Mouse (Mus musculus) liver, adult 2 months (tissue): ENCODE data around the gene Trappc10. TPM values are rescaled to one million over a fixed set of nuclear protein-coding genes. Genes with fewer than 3 reads are reported as not detected.

Experiments
- DNase-seq: peaks from one replicate; pipeline ENCODE4 v3.0.0-alpha.2; 2011; ENCODE audit warnings: low read depth, low spot score; ENCODE audit errors: extremely low read depth
- H3K27ac ChIP-seq: fragments of 200-500 bp; replicated peaks from 2 replicates; pipeline ENCODE4 v1.5.1; 2012; ENCODE audit warnings: low read depth, mild to moderate bottlenecking, control low read depth, inconsistent platforms, low read length; ENCODE audit not compliant: insufficient read depth
- H3K27me3 ChIP-seq: fragments of 200-500 bp; 2 replicates; pipeline ENCODE4 v1.6.1; 2012; ENCODE audit warnings: mild to moderate bottlenecking, moderate library complexity, low read length, inconsistent platforms; ENCODE audit not compliant: control insufficient read depth, insufficient read depth
- H3K36me3 ChIP-seq: fragments of 200-500 bp; 2 replicates; pipeline ENCODE4 v1.6.1; 2012; ENCODE audit warnings: low read length, inconsistent platforms; ENCODE audit not compliant: control insufficient read depth, insufficient read depth
- H3K4me1 ChIP-seq: fragments of 200-500 bp; 2 replicates; pipeline ENCODE4 v1.6.1; 2011; ENCODE audit warnings: low read length; ENCODE audit not compliant: control insufficient read depth, insufficient read depth
- H3K4me3 ChIP-seq: fragments of 200-500 bp; 2 replicates; pipeline ENCODE4 v1.5.1; 2011; ENCODE audit warnings: low read depth, mild to moderate bottlenecking, control low read depth, low read length, moderate library complexity; ENCODE audit not compliant: insufficient read depth
- H3K79me2 ChIP-seq: fragments of 200-500 bp; 2 replicates; pipeline ENCODE4 v1.6.1; 2012; ENCODE audit warnings: inconsistent platforms, mild to moderate bottlenecking, low read length, moderate library complexity; ENCODE audit not compliant: control insufficient read depth, insufficient read depth
- H3K9ac ChIP-seq: fragments of 200-500 bp; 2 replicates; pipeline ENCODE4 v1.6.1; 2012; ENCODE audit warnings: low read depth, mild to moderate bottlenecking, control low read depth, inconsistent platforms, low read length
- CTCF ChIP-seq: fragments of 200-500 bp; IDR thresholded peaks from 2 replicates; pipeline ENCODE4 v1.5.1; 2011; ENCODE audit warnings: low read depth, low read length, control low read depth
- POLR2A ChIP-seq: fragments of 200-500 bp; IDR thresholded peaks from 2 replicates; pipeline ENCODE4 v1.6.1; 2011; ENCODE audit warnings: low read length, control low read depth; ENCODE audit not compliant: insufficient read depth; ENCODE audit errors: extremely low read depth
- WGBS: fragments of 180-500 bp; shearing (Covaris S2); methylation state at CpG from one replicate; pipeline ENCODE4 v1.1.7; 2018; 5-methylcytosine and 5-hydroxymethylcytosine counted together
- polyA plus RNA-seq: library from polyadenylated mRNA; depleted of rRNA; stranded (reverse); fragments of >200 nt; gene quantifications from 2 replicates; pipeline ENCODE4 v1.2.3, GENCODE M21; 2012
- total RNA-seq: library from RNA; depleted of rRNA; stranded (reverse); fragments of >200 nt; gene quantifications from 2 replicates; pipeline ENCODE4 v1.2.3, GENCODE M21; 2014

Gene Trappc10
- total and polyA plus RNA-seq, 2 experiments: 10.3 to 19.8 TPM

DNA sequence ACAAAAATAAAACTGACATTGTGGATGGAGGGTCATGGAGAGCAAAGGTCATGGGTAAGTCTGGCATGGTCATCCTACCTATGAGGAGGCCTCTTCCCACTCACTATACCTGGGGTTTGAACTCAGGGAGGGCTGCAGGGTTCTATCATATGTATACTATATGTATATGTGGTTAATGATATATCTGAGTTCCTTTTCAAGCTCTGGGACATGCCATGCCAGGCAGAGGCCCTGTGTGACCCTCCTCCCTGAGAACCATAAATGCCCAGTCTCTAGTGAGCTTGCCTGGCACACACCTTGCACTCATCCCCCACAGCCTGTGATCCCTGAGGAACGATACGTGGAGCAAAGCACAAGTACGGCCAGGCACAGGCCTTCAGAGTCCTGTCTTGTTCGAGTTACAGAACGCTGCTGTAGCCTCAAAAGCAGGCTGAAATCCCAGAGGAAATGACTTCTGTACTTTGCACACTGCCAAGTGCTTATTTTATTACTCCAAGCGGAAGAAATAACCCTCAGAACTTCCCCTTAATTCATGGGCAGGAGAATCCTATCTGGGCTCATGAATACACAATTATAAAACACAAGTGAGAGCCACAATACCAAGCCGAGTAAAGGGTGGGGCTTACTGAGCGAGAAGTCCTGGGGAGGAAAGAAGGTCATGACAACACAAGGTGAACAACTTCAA is 16.4 kb downstream of the Trappc10 start:
- TF ChIP-seq CTCF (no peak), POLR2A (no peak)

DNA sequence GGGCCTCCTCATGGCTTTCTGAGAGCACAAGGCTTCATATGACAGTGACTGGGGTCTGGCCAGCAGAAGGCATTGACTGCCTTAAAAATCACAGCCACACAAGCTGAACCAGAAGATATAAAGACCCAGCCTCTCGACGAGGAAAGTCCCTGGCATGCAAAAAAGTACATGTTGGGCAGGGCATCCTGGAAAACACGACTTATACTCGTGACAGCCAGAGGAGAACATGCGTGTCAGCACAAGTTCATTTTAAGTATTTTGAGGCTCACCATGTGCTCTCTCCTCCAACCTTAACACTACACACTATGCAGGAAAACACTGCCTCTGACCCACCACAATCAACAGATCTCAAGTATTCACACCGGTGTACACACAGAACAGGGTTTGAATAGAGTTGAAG is 20.3 kb downstream of the Trappc10 start:
- peaks cover 2% of the 10 kb centered on the region for H3K4me1 ChIP-seq
- DNase-seq: no peak
- WGBS: 85% methylated on average over 6 of the region's 6 CpGs
- no peak overlapping the region for H3K4me3 ChIP-seq
- peaks cover 23% of the 10 kb centered on the region; the same call in 1 of the 2 replicates for H3K36me3 ChIP-seq
- TF ChIP-seq CTCF: no peak
- TF ChIP-seq POLR2A: no peak
- H3K27me3 ChIP-seq: no peaks in the 10 kb centered on the region
- no peak overlapping the region for H3K27ac ChIP-seq
- peaks cover 3% of the 10 kb centered on the region; the same call in 1 of the 2 replicates for H3K79me2 ChIP-seq
- H3K9ac ChIP-seq: no peak overlapping the region

More for the DNA sequence above, 16.4 kb downstream of the Trappc10 start:
- DNase-seq: no peak
- no peak overlapping the region for H3K27ac ChIP-seq
- H3K36me3 ChIP-seq: peaks cover 22% of the 10 kb centered on the region; the same call in 1 of the 2 replicates
- WGBS: 78% methylated on average over 8 of the region's 8 CpGs
- peaks cover 2% of the 10 kb centered on the region for H3K4me1 ChIP-seq
- H3K27me3 ChIP-seq: no peaks in the 10 kb centered on the region
- no peak overlapping the region for H3K4me3 ChIP-seq
- H3K79me2 ChIP-seq: peaks cover 19% of the 10 kb centered on the region; the same call in 1 of the 2 replicates
- 0 out of 2 replicates have a peak overlapping the region, but pooled peaks have one; percentile 53 for H3K9ac ChIP-seq

DNA sequence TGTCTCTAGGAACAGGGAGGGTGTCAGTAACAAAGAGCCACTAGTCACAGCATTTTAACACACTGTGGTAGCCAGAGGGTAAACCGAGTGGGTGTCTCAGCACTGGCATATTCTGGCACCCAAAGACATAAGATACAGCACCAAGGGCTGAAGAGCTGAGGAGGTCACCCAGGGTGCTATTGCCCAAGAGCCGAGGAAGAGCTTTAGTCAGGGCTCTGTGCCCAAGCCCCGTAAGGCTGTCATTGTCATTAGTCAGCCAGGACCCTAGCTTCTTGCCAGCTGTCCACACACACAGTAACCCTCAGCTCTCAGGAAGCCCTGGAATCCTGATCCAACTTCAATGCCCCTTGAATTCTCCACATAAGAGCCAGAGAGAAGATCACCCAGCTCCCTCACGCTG is 21.5 kb downstream of the Trappc10 start:
- WGBS: 55% methylated on average over 4 of the region's 4 CpGs
- DNase-seq: no peak
- no peak for TF ChIP-seq POLR2A
- no peak for TF ChIP-seq CTCF
- H3K36me3 ChIP-seq: peaks cover 18% of the 10 kb centered on the region; the same call in 1 of the 2 replicates
- peaks cover under 1% of the 10 kb centered on the region for H3K4me1 ChIP-seq
- no peak overlapping the region for H3K9ac ChIP-seq
- H3K27me3 ChIP-seq: no peaks in the 10 kb centered on the region
- H3K27ac ChIP-seq: no peak overlapping the region
- no peak overlapping the region for H3K4me3 ChIP-seq
- peaks cover 3% of the 10 kb centered on the region; the same call in 1 of the 2 replicates for H3K79me2 ChIP-seq

DNA sequence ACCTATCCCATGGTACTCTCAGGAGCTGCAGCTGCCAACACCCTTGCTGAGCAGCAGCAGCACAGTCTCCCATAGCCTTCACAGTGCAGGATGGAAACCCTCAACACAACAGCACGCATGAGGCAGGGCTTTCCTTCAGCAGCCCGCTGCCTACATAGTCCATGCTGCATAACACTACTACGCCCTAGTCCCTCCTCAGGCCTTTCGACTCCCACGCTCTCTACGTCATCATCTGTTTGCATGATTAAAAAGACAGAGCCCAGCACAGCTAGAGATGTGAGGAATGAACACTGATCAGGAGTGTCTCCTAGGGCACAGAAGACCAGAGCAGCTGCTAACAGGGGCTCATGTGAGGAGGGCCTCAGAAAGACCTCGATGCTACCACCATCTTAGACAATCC is 23.1 kb downstream of the Trappc10 start:
- no peaks in the 10 kb centered on the region for H3K79me2 ChIP-seq
- DNase-seq: no peak
- no peak for TF ChIP-seq POLR2A
- TF ChIP-seq CTCF: no peak
- H3K36me3 ChIP-seq: peaks cover 15% of the 10 kb centered on the region; the same call in 1 of the 2 replicates
- no peak overlapping the region for H3K27ac ChIP-seq
- 94% methylated on average over 7 of the region's 7 CpGs for WGBS
- no peaks in the 10 kb centered on the region for H3K4me1 ChIP-seq
- no peaks in the 10 kb centered on the region for H3K27me3 ChIP-seq
- H3K4me3 ChIP-seq: no peak overlapping the region
- no peak overlapping the region for H3K9ac ChIP-seq

DNA sequence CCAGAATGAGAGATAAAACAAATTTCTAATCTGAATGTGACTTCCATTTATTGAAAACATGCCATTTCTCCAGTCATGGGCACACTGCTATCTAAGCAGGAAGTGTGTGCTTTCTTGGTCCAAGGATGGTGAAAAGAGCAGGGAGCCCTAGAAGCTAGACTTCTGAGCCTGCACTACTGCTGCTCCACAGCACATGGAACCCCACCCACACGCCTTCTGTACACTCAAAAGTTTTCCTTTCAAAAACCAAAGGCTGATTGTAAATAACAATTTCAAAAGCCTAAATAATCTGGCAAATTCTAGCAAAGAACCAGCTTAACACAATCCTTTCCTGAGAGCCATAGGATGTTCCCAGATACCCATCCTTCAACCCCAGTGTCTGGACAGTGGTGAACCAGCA is 24.9 kb downstream of the Trappc10 start:
- TF ChIP-seq CTCF (no peak), POLR2A (no peak)
- H3K4me3 ChIP-seq: no peak overlapping the region

DNA sequence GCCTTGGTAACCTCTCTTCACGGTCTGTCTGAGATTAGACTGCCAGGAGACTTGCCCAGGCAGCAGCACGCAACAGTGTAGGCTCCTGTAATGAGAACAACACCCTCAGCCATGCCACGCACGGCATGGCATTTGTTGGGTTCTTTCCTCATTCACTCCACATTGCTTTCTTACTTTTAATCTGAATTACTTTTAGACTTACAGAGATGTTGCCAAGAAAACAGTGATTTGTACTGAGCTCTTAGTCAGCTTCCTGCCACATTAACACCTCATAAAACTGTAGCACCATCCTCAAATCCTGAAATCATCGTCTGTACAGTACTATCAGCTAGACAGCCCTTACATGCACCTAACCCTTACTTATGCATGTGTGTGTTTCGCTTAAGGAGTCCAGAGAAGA is 25.9 kb downstream of the Trappc10 start:
- H3K27ac ChIP-seq: no peak overlapping the region
- H3K4me3 ChIP-seq: no peak overlapping the region
- H3K9ac ChIP-seq: no peak overlapping the region
- 90% methylated on average over 6 of the region's 6 CpGs for WGBS
- 0 out of 2 replicates have a peak, but pooled peaks cover 3% of the 10 kb centered on the region for H3K4me1 ChIP-seq
- no peak for DNase-seq
- peaks cover 23% of the 10 kb centered on the region for H3K36me3 ChIP-seq
- no peaks in the 10 kb centered on the region for H3K27me3 ChIP-seq
- H3K79me2 ChIP-seq: no peaks in the 10 kb centered on the region
- TF ChIP-seq POLR2A (no peak), CTCF (no peak)

More for the DNA sequence above, 24.9 kb downstream of the Trappc10 start:
- no peak for DNase-seq
- H3K27ac ChIP-seq: no peak overlapping the region
- no peaks in the 10 kb centered on the region for H3K79me2 ChIP-seq
- WGBS: 90% methylated on average over 1 of the region's 1 CpGs
- H3K27me3 ChIP-seq: no peaks in the 10 kb centered on the region
- 0 out of 2 replicates have a peak, but pooled peaks cover 3% of the 10 kb centered on the region for H3K4me1 ChIP-seq
- H3K9ac ChIP-seq: no peak overlapping the region
- peaks cover 15% of the 10 kb centered on the region; the same call in 1 of the 2 replicates for H3K36me3 ChIP-seq
